Mouse (Mus musculus) hindbrain, embryonic 13.5 days (tissue): Measurements from ENCODE around the gene Gm3435. TPM values are rescaled to one million over a fixed set of nuclear protein-coding genes. Genes with fewer than 3 reads are reported as not detected.
"Not testable (repeated sequence)": the region's sequence is repeated elsewhere in the genome, so short reads cannot be mapped to it uniquely, and the experiment has no call there.

Experiments
- ATAC-seq: fragments of 200-750 bp; cut with Nextera tagmentation; 2 replicates; pipeline ENCODE4 v1.8.0; 2017; ENCODE audit warnings: moderate TSS enrichment; ENCODE audit not compliant: low FRiP score
- H3K27ac ChIP-seq: fragments of 300-500 bp; sonication (generic); 2 replicates; pipeline ENCODE4 v1.5.1; 2015; ENCODE audit warnings: inconsistent platforms, mild to moderate bottlenecking, moderate library complexity
- H3K27me3 ChIP-seq: fragments of 300-500 bp; sonication (generic); 2 replicates; pipeline ENCODE4 v1.6.1; 2015; ENCODE audit warnings: mild to moderate bottlenecking, inconsistent platforms
- H3K36me3 ChIP-seq: fragments of 300-500 bp; sonication (generic); 2 replicates; pipeline ENCODE4 v1.6.1; 2015; ENCODE audit warnings: mild to moderate bottlenecking, inconsistent platforms
- H3K4me1 ChIP-seq: fragments of 300-500 bp; sonication (generic); replicated peaks from 2 replicates; pipeline ENCODE4 v1.6.1; 2015; ENCODE audit warnings: inconsistent platforms
- H3K4me2 ChIP-seq: fragments of 300-500 bp; sonication (generic); 2 replicates; pipeline ENCODE4 v1.6.1; 2015; ENCODE audit warnings: inconsistent platforms, mild to moderate bottlenecking, moderate library complexity
- H3K4me3 ChIP-seq: fragments of 300-500 bp; sonication (generic); 2 replicates; pipeline ENCODE4 v1.5.1; 2015; ENCODE audit warnings: mild to moderate bottlenecking, inconsistent platforms
- H3K9ac ChIP-seq: fragments of 300-500 bp; sonication (generic); 2 replicates; pipeline ENCODE4 v1.6.1; 2015; ENCODE audit warnings: mild to moderate bottlenecking, inconsistent platforms
- H3K9me3 ChIP-seq: fragments of 300-500 bp; sonication (generic); 2 replicates; pipeline ENCODE4 v1.6.1; 2016; ENCODE audit warnings: inconsistent platforms
- WGBS: fragments of 180-500 bp; shearing (Covaris S2); methylation state at CpG from one replicate; pipeline ENCODE4 v1.1.7; 2015; 5-methylcytosine and 5-hydroxymethylcytosine counted together
- polyA plus RNA-seq: library from polyadenylated mRNA; unstranded; fragments of >200 nt; fragmentation: Nextera tagmentation; extraction: Ambion mirVana; gene quantifications from 2 replicates; pipeline ENCODE4 v1.2.1, GENCODE M21; 2015

Gm3435 gene
- polyA plus RNA-seq, 1 experiment from 2014 or later, result 10.0 TPM

GRCm38 (mm10) chr17:15053829-15054200, 43.8 kb downstream of the Gm3435 start:
- H3K4me1 ChIP-seq, H3K9me3 ChIP-seq, H3K9ac ChIP-seq, ATAC-seq, H3K4me3 ChIP-seq, H3K27me3 ChIP-seq, H3K4me2 ChIP-seq, H3K27ac ChIP-seq: not testable (repeated sequence)
- WGBS, result 94% methylated on average over 12 of the region's 13 CpGs
- peaks cover 37% of the 10 kb centered on the region for H3K36me3 ChIP-seq

GRCm38 (mm10) chr17:15055925-15056324, 45.9 kb downstream of the Gm3435 start:
- Histone ChIP-seq H3K4me3 (no peak overlapping the region), H3K9me3 (no peaks in the 10 kb centered on the region), H3K4me2 (no peak overlapping the region), H3K27me3 (no peaks in the 10 kb centered on the region), H3K27ac (no peak overlapping the region), H3K36me3 (peaks cover 58% of the 10 kb centered on the region), H3K4me1 (no peaks in the 10 kb centered on the region), H3K9ac (no peak overlapping the region)
- 85% methylated on average over 4 of the region's 4 CpGs for WGBS
- ATAC-seq, result no peak

GRCm38 (mm10) chr17:15058161-15058591, 48.2 kb downstream of the Gm3435 start:
- ATAC-seq, result no peak
- peaks cover 81% of the 10 kb centered on the region for H3K36me3 ChIP-seq
- WGBS, result 89% methylated on average over 5 of the region's 5 CpGs
- no peak overlapping the region for H3K27ac ChIP-seq
- no peak overlapping the region for H3K4me2 ChIP-seq
- H3K9ac ChIP-seq, result no peak overlapping the region
- no peak overlapping the region for H3K4me3 ChIP-seq
- no peaks in the 10 kb centered on the region for H3K9me3 ChIP-seq
- no peaks in the 10 kb centered on the region for H3K27me3 ChIP-seq
- no peaks in the 10 kb centered on the region for H3K4me1 ChIP-seq

DNA sequence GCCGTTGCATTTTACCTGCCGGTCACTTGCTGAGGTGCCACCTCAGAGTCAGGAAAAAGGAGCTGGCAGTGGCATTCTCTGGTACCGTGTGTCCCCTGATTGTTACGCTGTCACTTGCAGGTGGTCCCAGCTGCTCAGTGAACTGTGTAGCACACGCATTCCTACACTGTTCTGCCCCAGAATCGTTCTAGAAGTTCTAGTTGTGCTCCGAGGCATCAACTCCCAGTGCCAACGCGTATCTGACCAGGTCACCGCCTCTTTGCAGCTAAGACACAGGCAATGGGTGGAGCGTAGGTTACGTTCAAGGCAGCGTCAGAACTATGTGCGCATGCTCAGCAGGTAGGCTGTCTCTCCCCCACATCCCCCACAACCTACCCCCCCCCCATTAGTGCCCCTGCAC, 49.7 kb downstream of the Gm3435 start:
- WGBS, result 96% methylated on average over 14 of the region's 14 CpGs
- peaks cover 88% of the 10 kb centered on the region for H3K36me3 ChIP-seq
- no peak for ATAC-seq
- H3K27me3 ChIP-seq, result no peaks in the 10 kb centered on the region
- no peak overlapping the region for H3K4me3 ChIP-seq
- no peak overlapping the region for H3K27ac ChIP-seq
- H3K4me1 ChIP-seq, result no peaks in the 10 kb centered on the region
- no peaks in the 10 kb centered on the region for H3K9me3 ChIP-seq
- H3K4me2 ChIP-seq, result no peak overlapping the region
- H3K9ac ChIP-seq, result no peak overlapping the region

DNA sequence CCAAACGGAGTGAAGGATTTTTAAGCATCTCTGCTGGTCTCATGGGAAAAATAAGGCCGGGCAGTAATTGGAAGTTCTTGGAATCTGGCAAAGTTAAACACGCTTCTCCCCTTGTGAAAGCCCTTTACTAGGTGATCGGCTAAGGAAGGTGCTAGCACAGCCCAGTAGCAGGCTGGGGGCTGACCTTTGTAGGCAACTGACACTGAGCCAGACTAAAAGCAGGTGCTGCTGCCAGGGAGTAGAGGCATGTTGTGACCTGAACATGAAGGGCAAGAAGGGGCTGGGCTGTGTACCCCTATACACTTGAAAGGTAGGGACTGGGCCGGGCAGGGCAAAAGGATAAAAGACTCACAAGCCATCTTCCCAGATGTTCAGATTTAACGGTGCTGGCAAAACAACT, 50.4 kb downstream of the Gm3435 start:
- no peaks in the 10 kb centered on the region for H3K27me3 ChIP-seq
- H3K9ac ChIP-seq, result no peak overlapping the region
- H3K4me3 ChIP-seq, result no peak overlapping the region
- 92% methylated on average over 6 of the region's 6 CpGs for WGBS
- H3K9me3 ChIP-seq, result no peaks in the 10 kb centered on the region
- no peak overlapping the region for H3K4me2 ChIP-seq
- no peak for ATAC-seq
- no peaks in the 10 kb centered on the region for H3K4me1 ChIP-seq
- peaks cover 82% of the 10 kb centered on the region for H3K36me3 ChIP-seq
- H3K27ac ChIP-seq, result no peak overlapping the region

- H3K36me3 ChIP-seq, result peaks cover 34% of the 10 kb centered on the region
- H3K27ac ChIP-seq, result peak overlapping the region; percentile 67
- WGBS, result 42% methylated on average over 13 of the region's 13 CpGs
- peak overlapping the region; percentile 43 for H3K9ac ChIP-seq
- H3K4me2 ChIP-seq, result peak overlapping the region; percentile 44
- no peaks in the 10 kb centered on the region for H3K27me3 ChIP-seq
- H3K9me3 ChIP-seq, result no peaks in the 10 kb centered on the region
- peak overlapping the region; percentile 7; the same call in 1 of the 2 replicates for H3K4me3 ChIP-seq
- ATAC-seq, result peak; percentile 84
- H3K4me1 ChIP-seq, result peaks cover 12% of the 10 kb centered on the region
These were observed 55.5 kb downstream of the Gm3435 start for GRCm38 (mm10) chr17:15065391-15066024.

DNA sequence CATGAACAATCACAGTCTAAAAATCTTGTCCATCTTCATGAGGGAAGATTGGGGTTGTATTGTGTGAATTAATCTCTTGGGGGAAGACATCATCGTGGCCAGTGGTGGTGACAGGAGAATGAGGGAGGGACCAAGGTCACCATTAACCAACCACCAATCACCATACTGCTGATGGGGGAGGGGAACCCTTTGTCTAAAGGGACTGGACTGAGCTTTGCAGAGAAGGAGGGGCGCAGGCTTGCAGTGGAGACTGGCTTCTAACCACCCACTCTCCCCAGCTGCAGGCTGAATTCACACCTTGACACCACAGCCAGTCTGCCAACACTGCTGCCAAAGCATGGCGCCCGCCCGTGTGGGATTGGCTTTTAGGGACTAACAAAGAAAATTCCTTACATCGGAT, 56.1 kb downstream of the Gm3435 start:
- peaks cover 29% of the 10 kb centered on the region for H3K36me3 ChIP-seq
- H3K27ac ChIP-seq, result peak overlapping the region; percentile 67
- no peaks in the 10 kb centered on the region for H3K27me3 ChIP-seq
- 37% methylated on average over 6 of the region's 6 CpGs for WGBS
- H3K9ac ChIP-seq, result peak overlapping the region; percentile 43
- no peaks in the 10 kb centered on the region for H3K9me3 ChIP-seq
- peaks cover 12% of the 10 kb centered on the region for H3K4me1 ChIP-seq
- peak overlapping the region; percentile 44 for H3K4me2 ChIP-seq
- ATAC-seq, result peak; percentile 86
- H3K4me3 ChIP-seq, result peak overlapping the region; percentile 7; the same call in 1 of the 2 replicates

DNA sequence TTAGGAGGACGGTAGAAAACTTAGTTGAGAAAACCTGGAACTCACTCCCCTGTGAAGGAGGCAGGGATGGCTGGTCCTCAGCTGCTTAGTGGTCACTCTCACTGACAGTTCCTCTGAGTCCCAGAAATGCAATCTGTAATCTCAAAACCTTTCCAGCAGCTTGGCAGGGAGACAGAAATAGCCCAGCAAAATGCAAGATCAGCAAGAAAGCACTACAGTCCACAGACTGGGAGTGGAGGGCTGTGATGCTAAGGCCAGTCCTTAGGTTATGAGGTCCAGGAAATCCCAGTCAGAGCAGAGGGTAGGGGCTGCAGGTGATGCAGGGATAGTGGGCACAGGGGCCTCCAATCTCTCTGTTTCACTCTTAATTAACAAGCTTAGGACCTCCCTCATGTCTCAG, 56.9 kb downstream of the Gm3435 start:
- 68% methylated on average over 1 of the region's 1 CpGs for WGBS
- peak overlapping the region; percentile 24; the same call in 1 of the 2 replicates for H3K9ac ChIP-seq
- H3K27me3 ChIP-seq, result no peaks in the 10 kb centered on the region
- H3K36me3 ChIP-seq, result peaks cover 20% of the 10 kb centered on the region
- no peak overlapping the region for H3K4me3 ChIP-seq
- peaks cover 12% of the 10 kb centered on the region for H3K4me1 ChIP-seq
- H3K9me3 ChIP-seq, result no peaks in the 10 kb centered on the region
- no peak for ATAC-seq
- no peak overlapping the region for H3K4me2 ChIP-seq
- H3K27ac ChIP-seq, result no peak overlapping the region

DNA sequence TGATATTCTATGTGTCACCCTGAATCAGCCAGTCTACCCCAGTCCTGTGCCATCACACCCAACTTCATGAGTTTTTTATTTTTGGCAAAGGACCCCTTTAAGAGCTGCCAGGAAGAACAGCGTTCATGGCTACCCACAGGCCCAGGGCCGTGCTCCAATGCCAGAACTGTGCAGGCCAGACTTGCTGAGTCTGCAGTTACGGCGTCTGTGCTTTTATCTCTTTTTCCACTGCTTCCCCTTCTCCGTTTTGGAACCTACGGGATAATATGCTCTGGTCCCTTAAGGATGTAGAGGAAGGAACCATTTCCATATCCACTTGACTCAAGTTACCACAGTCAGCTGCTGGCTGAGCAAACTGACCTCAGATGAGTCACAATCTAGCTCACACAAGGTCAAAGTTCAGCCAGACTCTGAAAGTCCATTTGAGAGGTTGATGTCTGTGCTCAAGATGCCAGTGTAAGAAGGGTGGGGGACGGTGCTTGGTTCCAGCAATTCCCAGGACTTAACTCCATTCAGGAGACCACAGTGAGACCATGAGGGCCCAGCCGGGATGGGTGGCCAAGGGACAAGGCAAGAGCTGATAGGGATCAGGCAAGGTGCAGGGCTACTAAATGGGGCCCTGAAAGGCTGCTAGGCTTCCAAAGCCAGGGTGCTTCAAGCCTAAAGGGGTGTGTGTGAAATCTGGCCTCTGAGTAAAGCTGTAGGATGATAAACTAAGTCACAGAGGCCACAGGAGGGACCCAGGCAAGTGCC, 58.2 kb downstream of the Gm3435 start:
- Histone ChIP-seq H3K9ac (no peak overlapping the region), H3K4me3 (no peak overlapping the region), H3K27ac (no peak overlapping the region), H3K4me2 (no peak overlapping the region), H3K4me1 (peaks cover 12% of the 10 kb centered on the region), H3K36me3 (peaks cover 7% of the 10 kb centered on the region), H3K27me3 (no peaks in the 10 kb centered on the region), H3K9me3 (no peaks in the 10 kb centered on the region)
- ATAC-seq, result no peak
- 82% methylated on average over 8 of the region's 8 CpGs for WGBS

DNA sequence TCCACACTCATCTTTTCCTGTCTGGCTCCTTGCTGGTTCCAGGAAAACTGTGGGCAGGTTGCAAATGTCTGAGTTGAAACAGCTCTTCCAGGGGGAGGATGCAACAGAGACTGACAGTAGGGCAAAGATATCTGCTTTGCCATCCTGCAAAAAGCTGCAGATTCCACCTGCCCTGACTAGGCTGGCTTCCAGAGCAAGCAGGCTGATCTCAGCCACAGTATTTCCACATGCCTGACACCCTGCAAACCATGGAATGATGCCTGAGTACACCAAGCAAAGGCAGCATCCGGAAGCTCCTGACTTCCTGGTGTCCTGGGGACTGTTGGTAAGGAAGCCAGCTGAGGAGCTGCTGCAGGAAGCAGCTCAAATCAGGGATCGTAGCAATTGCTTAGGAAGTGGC, 59.1 kb downstream of the Gm3435 start:
- H3K4me1 ChIP-seq, result peaks cover 12% of the 10 kb centered on the region
- H3K9me3 ChIP-seq, result no peaks in the 10 kb centered on the region
- WGBS, result 75% methylated on average over 2 of the region's 2 CpGs
- no peak overlapping the region for H3K4me3 ChIP-seq
- no peaks in the 10 kb centered on the region for H3K27me3 ChIP-seq
- H3K36me3 ChIP-seq, result no peaks in the 10 kb centered on the region
- ATAC-seq, result no peak
- H3K4me2 ChIP-seq, result no peak overlapping the region
- no peak overlapping the region for H3K27ac ChIP-seq
- H3K9ac ChIP-seq, result no peak overlapping the region
